Mouse (Mus musculus): Measurements from ENCODE around the gene Cox6b2. TPM values are rescaled to one million over a fixed set of nuclear protein-coding genes. Genes with fewer than 3 reads are reported as not detected.
A peak's percentile ranks its signal among the peaks of the same experiment; 100 is the strongest.

Gene Cox6b2
- polyA plus RNA-seq, 1 experiment from 2014 or later = 24.1 TPM

GRCm38 (mm10) chr7:4732968-4733392 lies 19.9 kb downstream of the Cox6b2 start:
- Histone ChIP-seq H3K4me1 (ENCODE audit: control insufficient read depth, insufficient read depth, low read length) (no peaks in the 10 kb centered on the region), H3K4me3 (ENCODE audit: low read length) (no peak overlapping the region), H3K9me3 (replicated peaks; ENCODE audit: control insufficient read depth, low read length) (no peaks in the 10 kb centered on the region; the same call in 1 of the 2 replicates), H3K27ac (ENCODE audit: low read length) (no peak overlapping the region), H3K4me2 (ENCODE audit: low read depth, low read length) (no peak overlapping the region), H3K9ac (ENCODE audit: low read length) (no peak overlapping the region), H3K36me3 (ENCODE audit: control insufficient read depth, insufficient read depth) (no peaks in the 10 kb centered on the region), H3K27me3 (ENCODE audit: control insufficient read depth, insufficient read depth, low read length) (no peaks in the 10 kb centered on the region)
- no peak for ATAC-seq (replicated peaks; ENCODE audit: extremely low read depth, insufficient read depth, low FRiP score)
- WGBS = 57% methylated on average over 6 of the region's 6 CpGs

GRCm38 (mm10) chr7:4731090-4731489 lies 21.8 kb downstream of the Cox6b2 start:
- Histone ChIP-seq H3K27ac (ENCODE audit: low read length) (no peak overlapping the region), H3K4me2 (ENCODE audit: low read depth, low read length) (no peak overlapping the region), H3K4me3 (ENCODE audit: low read length) (no peak overlapping the region), H3K4me1 (ENCODE audit: control insufficient read depth, insufficient read depth, low read length) (no peaks in the 10 kb centered on the region), H3K9ac (ENCODE audit: low read length) (no peak overlapping the region), H3K9me3 (replicated peaks; ENCODE audit: control insufficient read depth, low read length) (no peaks in the 10 kb centered on the region; the same call in 1 of the 2 replicates), H3K27me3 (ENCODE audit: control insufficient read depth, insufficient read depth, low read length) (no peaks in the 10 kb centered on the region), H3K36me3 (ENCODE audit: control insufficient read depth, insufficient read depth) (no peaks in the 10 kb centered on the region)
- no peak for ATAC-seq (replicated peaks; ENCODE audit: extremely low read depth, insufficient read depth, low FRiP score)
- WGBS = 73% methylated on average over 5 of the region's 5 CpGs

- no peak within 1 kb of the TSS for H3K9ac ChIP-seq (ENCODE audit: low read length)
- no peaks in the 10 kb centered on the region; the same call in 1 of the 2 replicates for H3K9me3 ChIP-seq (replicated peaks; ENCODE audit: control insufficient read depth, low read length)
- H3K4me1 ChIP-seq (ENCODE audit: control insufficient read depth, insufficient read depth, low read length) = no peaks in the 10 kb centered on the region
- no peaks in the 10 kb centered on the region for H3K36me3 ChIP-seq (ENCODE audit: control insufficient read depth, insufficient read depth)
- no peak for ATAC-seq (replicated peaks; ENCODE audit: extremely low read depth, insufficient read depth, low FRiP score)
- no peaks in the 10 kb centered on the region; the same call in 1 of the 2 replicates for H3K27me3 ChIP-seq (ENCODE audit: control insufficient read depth, insufficient read depth, low read length)
- no peak within 1 kb of the TSS for H3K4me2 ChIP-seq (ENCODE audit: low read depth, low read length)
- no peak within 1 kb of the TSS for H3K4me3 ChIP-seq (ENCODE audit: low read length)
- 54% methylated on average over 7 of the region's 7 CpGs for whole genome bisulfite sequencing
- H3K27ac ChIP-seq (ENCODE audit: low read length) = no peak within 1 kb of the TSS
These were observed 27.7 kb downstream of the Cox6b2 start, which contains the start of gene Tmem150b for GRCm38 (mm10) chr7:4725169-4725568. Tmem150b (minus strand) TSS chr7:4725249.

- Histone ChIP-seq H3K9me3 (replicated peaks; ENCODE audit: control insufficient read depth, low read length) (no peaks in the 10 kb centered on the region), H3K27me3 (ENCODE audit: control insufficient read depth, insufficient read depth, low read length) (no peaks in the 10 kb centered on the region; the same call in 1 of the 2 replicates), H3K27ac (ENCODE audit: low read length) (no peak overlapping the region), H3K4me2 (ENCODE audit: low read depth, low read length) (no peak overlapping the region), H3K4me1 (ENCODE audit: control insufficient read depth, insufficient read depth, low read length) (no peaks in the 10 kb centered on the region), H3K9ac (ENCODE audit: low read length) (no peak overlapping the region), H3K4me3 (ENCODE audit: low read length) (no peak overlapping the region), H3K36me3 (ENCODE audit: control insufficient read depth, insufficient read depth) (no peaks in the 10 kb centered on the region)
- ATAC-seq (replicated peaks; ENCODE audit: extremely low read depth, insufficient read depth, low FRiP score) = no peak
- 47% methylated on average over 3 of the region's 3 CpGs for WGBS
These were observed 28.5 kb downstream of the Cox6b2 start for GRCm38 (mm10) chr7:4724359-4724758.

GRCm38 (mm10) chr7:4723508-4723907 lies 29.4 kb downstream of the Cox6b2 start:
- no peak overlapping the region for H3K27ac ChIP-seq (ENCODE audit: low read length)
- peak overlapping the region; percentile 21 for H3K4me3 ChIP-seq (ENCODE audit: low read length)
- no peaks in the 10 kb centered on the region for H3K36me3 ChIP-seq (ENCODE audit: control insufficient read depth, insufficient read depth)
- peak overlapping the region; percentile 43 for H3K4me2 ChIP-seq (ENCODE audit: low read depth, low read length)
- no peak; the same call in 1 of the 2 replicates for ATAC-seq (replicated peaks; ENCODE audit: extremely low read depth, insufficient read depth, low FRiP score)
- no peaks in the 10 kb centered on the region for H3K9me3 ChIP-seq (replicated peaks; ENCODE audit: control insufficient read depth, low read length)
- no peaks in the 10 kb centered on the region; the same call in 1 of the 2 replicates for H3K27me3 ChIP-seq (ENCODE audit: control insufficient read depth, insufficient read depth, low read length)
- H3K9ac ChIP-seq (ENCODE audit: low read length) = no peak overlapping the region
- no peaks in the 10 kb centered on the region for H3K4me1 ChIP-seq (ENCODE audit: control insufficient read depth, insufficient read depth, low read length)
- 36% methylated on average over 12 of the region's 12 CpGs for WGBS

- H3K4me2 ChIP-seq (ENCODE audit: low read depth, low read length) = no peak overlapping the region
- H3K4me3 ChIP-seq (ENCODE audit: low read length) = no peak overlapping the region
- 92% methylated on average over 3 of the region's 3 CpGs for WGBS
- ATAC-seq (replicated peaks; ENCODE audit: extremely low read depth, insufficient read depth, low FRiP score) = no peak
- peaks cover 5% of the 10 kb centered on the region; the same call in 1 of the 2 replicates for H3K36me3 ChIP-seq (ENCODE audit: control insufficient read depth, insufficient read depth)
- no peaks in the 10 kb centered on the region for H3K9me3 ChIP-seq (replicated peaks; ENCODE audit: control insufficient read depth, low read length)
- H3K4me1 ChIP-seq (ENCODE audit: control insufficient read depth, insufficient read depth, low read length) = no peaks in the 10 kb centered on the region
- no peaks in the 10 kb centered on the region; the same call in 1 of the 2 replicates for H3K27me3 ChIP-seq (ENCODE audit: control insufficient read depth, insufficient read depth, low read length)
- H3K9ac ChIP-seq (ENCODE audit: low read length) = no peak overlapping the region
- no peak overlapping the region for H3K27ac ChIP-seq (ENCODE audit: low read length)
These were observed 33.6 kb downstream of the Cox6b2 start for GRCm38 (mm10) chr7:4719276-4719675.

- WGBS = 60% methylated on average over 6 of the region's 6 CpGs
- H3K27me3 ChIP-seq (ENCODE audit: control insufficient read depth, insufficient read depth, low read length) = no peaks in the 10 kb centered on the region
- no peak for ATAC-seq (replicated peaks; ENCODE audit: extremely low read depth, insufficient read depth, low FRiP score)
These were observed 35.9 kb downstream of the Cox6b2 start for GRCm38 (mm10) chr7:4716955-4717354.

GRCm38 (mm10) chr7:4712594-4712993 lies 40.3 kb downstream of the Cox6b2 start:
- no peak for ATAC-seq (replicated peaks; ENCODE audit: extremely low read depth, insufficient read depth, low FRiP score)
- Histone ChIP-seq H3K4me1 (ENCODE audit: control insufficient read depth, insufficient read depth, low read length) (no peaks in the 10 kb centered on the region), H3K4me3 (ENCODE audit: low read length) (no peak overlapping the region), H3K27me3 (ENCODE audit: control insufficient read depth, insufficient read depth, low read length) (no peaks in the 10 kb centered on the region), H3K9me3 (replicated peaks; ENCODE audit: control insufficient read depth, low read length) (no peaks in the 10 kb centered on the region), H3K36me3 (ENCODE audit: control insufficient read depth, insufficient read depth) (peaks cover 14% of the 10 kb centered on the region; the same call in 1 of the 2 replicates), H3K4me2 (ENCODE audit: low read depth, low read length) (no peak overlapping the region), H3K9ac (ENCODE audit: low read length) (no peak overlapping the region), H3K27ac (ENCODE audit: low read length) (no peak overlapping the region)
- 79% methylated on average over 3 of the region's 3 CpGs for WGBS

More at GRCm38 (mm10) chr7:4716955-4717354, 35.9 kb downstream of the Cox6b2 start:
- no peak overlapping the region for H3K9ac ChIP-seq (ENCODE audit: low read length)
- H3K4me1 ChIP-seq (ENCODE audit: control insufficient read depth, insufficient read depth, low read length) = no peaks in the 10 kb centered on the region
- H3K9me3 ChIP-seq (replicated peaks; ENCODE audit: control insufficient read depth, low read length) = no peaks in the 10 kb centered on the region
- H3K4me2 ChIP-seq (ENCODE audit: low read depth, low read length) = no peak overlapping the region
- H3K36me3 ChIP-seq (ENCODE audit: control insufficient read depth, insufficient read depth) = peaks cover 8% of the 10 kb centered on the region; the same call in 1 of the 2 replicates
- no peak overlapping the region for H3K27ac ChIP-seq (ENCODE audit: low read length)
- H3K4me3 ChIP-seq (ENCODE audit: low read length) = no peak overlapping the region

GRCm38 (mm10) chr7:4705098-4705497 lies 47.8 kb downstream of the Cox6b2 start:
- Histone ChIP-seq H3K9ac (ENCODE audit: low read length) (no peak overlapping the region), H3K4me2 (ENCODE audit: low read depth, low read length) (no peak overlapping the region), H3K36me3 (ENCODE audit: control insufficient read depth, insufficient read depth) (0 out of 2 replicates have a peak, but pooled peaks cover 8% of the 10 kb centered on the region), H3K27me3 (ENCODE audit: control insufficient read depth, insufficient read depth, low read length) (no peaks in the 10 kb centered on the region), H3K4me3 (ENCODE audit: low read length) (no peak overlapping the region), H3K4me1 (ENCODE audit: control insufficient read depth, insufficient read depth, low read length) (no peaks in the 10 kb centered on the region), H3K9me3 (replicated peaks; ENCODE audit: control insufficient read depth, low read length) (no peaks in the 10 kb centered on the region), H3K27ac (ENCODE audit: low read length) (no peak overlapping the region)
- no peak for ATAC-seq (replicated peaks; ENCODE audit: extremely low read depth, insufficient read depth, low FRiP score)
- WGBS = 44% methylated on average over 18 of the region's 18 CpGs

Measured in heart, embryonic 16.5 days (tissue).